Mouse (Mus musculus) olfactory bulb, adult 2 months (tissue): ENCODE data around the gene Cnot3. TPM values are rescaled to one million over a fixed set of nuclear protein-coding genes. Genes with fewer than 3 reads are reported as not detected.

Experiments
- H3K27ac ChIP-seq: fragments of 200-500 bp; 2 replicates; pipeline ENCODE4 v1.5.1; 2012; ENCODE audit warnings: low read depth, low read length; ENCODE audit not compliant: insufficient read depth
- H3K4me1 ChIP-seq: fragments of 200-500 bp; 2 replicates; pipeline ENCODE4 v1.6.1; 2012; ENCODE audit warnings: low read length; ENCODE audit not compliant: control insufficient read depth, insufficient read depth
- H3K4me3 ChIP-seq: fragments of 200-500 bp; 2 replicates; pipeline ENCODE4 v1.5.1; 2012; ENCODE audit warnings: mild to moderate bottlenecking, low read depth, low read length, moderate library complexity; ENCODE audit not compliant: insufficient read depth
- CTCF ChIP-seq: fragments of 200-500 bp; IDR thresholded peaks from 2 replicates; pipeline ENCODE4 v1.5.1; 2012; ENCODE audit warnings: low read depth, mild to moderate bottlenecking, low read length, moderate library complexity; ENCODE audit not compliant: insufficient read depth
- POLR2A ChIP-seq: fragments of 200-500 bp; IDR thresholded peaks from 2 replicates; pipeline ENCODE4 v1.6.1; 2012; ENCODE audit warnings: mild to moderate bottlenecking, low read depth, low read length, moderate library complexity; ENCODE audit not compliant: insufficient read depth
- WGBS: fragments of 180-500 bp; shearing (Covaris S2); methylation state at CpG from one replicate; pipeline ENCODE4 v1.1.7; 2018; 5-methylcytosine and 5-hydroxymethylcytosine counted together
- polyA plus RNA-seq: library from polyadenylated mRNA; stranded (reverse); fragments of >200 nt; gene quantifications from 2 replicates; pipeline ENCODE4 v1.2.4, GENCODE M21; 2012; ENCODE audit warnings: low replicate concordance; ENCODE audit not compliant: missing spikeins, insufficient read depth, insufficient read length

Gene Cnot3
- polyA plus RNA-seq, 1 experiment: not detected

DNA sequence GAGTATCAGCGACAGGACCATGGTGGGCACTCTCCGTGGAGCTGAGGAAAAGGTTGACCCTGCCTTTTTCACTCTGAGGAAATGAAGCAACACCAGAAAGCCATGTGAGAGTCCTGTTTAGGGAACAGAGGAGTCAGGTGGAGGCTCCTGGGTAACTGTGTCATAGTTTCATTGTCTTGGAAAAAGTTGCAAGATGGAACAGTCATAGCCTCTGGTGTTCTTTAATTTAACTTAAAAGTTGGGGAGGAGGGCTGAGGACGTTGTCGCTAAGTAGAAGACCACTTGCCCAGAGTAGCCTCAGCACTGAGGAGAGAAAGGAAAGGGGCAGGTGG, 29.0 kb upstream of the Cnot3 start, which contains the start of gene Oscar:
Gene Oscar, minus strand, starts transcription at position 101 of the 332 bp plus-strand sequence.
- no peak for TF ChIP-seq POLR2A
- TF ChIP-seq CTCF: no peak
- Histone ChIP-seq H3K4me3 (no peak within 1 kb of the TSS), H3K27ac (no peak within 1 kb of the TSS), H3K4me1 (peaks cover 2% of the 10 kb centered on the region; the same call in 1 of the 2 replicates)
- 83% methylated on average over 4 of the region's 4 CpGs for WGBS

DNA sequence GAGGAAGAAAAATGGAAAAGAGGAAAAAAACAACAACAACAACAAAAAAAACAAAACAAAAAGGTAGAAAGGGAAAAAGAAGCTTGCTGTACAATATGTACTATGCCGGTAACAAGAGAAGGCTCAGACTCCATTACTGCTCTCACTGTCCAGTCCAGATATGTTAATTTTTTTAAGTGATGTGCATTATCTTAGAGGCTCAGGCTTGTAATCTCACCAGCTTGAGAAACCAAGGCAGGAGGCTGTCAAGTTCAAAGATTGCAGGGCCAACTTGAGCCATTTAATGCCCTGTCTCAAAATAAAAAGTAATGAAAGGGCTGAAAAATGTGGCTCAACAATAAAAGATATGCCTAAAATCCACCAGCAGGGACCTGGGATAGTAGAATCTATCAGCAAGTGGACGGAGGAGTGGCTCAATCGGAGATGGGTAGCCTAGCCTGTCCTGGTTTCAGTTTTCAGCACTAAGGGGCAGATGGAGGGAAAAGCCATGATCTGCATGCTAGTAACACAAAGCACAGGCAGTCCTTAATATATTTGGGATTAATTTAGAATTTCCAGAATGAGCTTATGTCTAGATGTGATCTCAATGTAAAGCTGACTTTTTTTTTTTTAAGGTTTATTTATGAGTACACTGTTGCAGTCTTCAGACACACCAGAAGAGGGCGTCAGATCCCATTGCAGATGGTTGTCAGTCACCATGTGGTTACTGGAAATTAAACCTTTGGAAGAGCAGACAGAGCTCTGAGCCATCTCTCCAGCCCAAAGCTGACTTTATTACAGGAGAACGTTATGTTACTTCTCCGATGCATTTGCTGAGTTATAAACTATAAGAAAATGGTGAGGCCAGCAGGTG, 28.5 kb upstream of the Cnot3 start:
- Histone ChIP-seq H3K27ac (no peak overlapping the region), H3K4me3 (no peak overlapping the region), H3K4me1 (peaks cover 2% of the 10 kb centered on the region; the same call in 1 of the 2 replicates)
- 38% methylated on average over 6 of the region's 6 CpGs for WGBS
- TF ChIP-seq POLR2A (no peak), CTCF (no peak)

DNA sequence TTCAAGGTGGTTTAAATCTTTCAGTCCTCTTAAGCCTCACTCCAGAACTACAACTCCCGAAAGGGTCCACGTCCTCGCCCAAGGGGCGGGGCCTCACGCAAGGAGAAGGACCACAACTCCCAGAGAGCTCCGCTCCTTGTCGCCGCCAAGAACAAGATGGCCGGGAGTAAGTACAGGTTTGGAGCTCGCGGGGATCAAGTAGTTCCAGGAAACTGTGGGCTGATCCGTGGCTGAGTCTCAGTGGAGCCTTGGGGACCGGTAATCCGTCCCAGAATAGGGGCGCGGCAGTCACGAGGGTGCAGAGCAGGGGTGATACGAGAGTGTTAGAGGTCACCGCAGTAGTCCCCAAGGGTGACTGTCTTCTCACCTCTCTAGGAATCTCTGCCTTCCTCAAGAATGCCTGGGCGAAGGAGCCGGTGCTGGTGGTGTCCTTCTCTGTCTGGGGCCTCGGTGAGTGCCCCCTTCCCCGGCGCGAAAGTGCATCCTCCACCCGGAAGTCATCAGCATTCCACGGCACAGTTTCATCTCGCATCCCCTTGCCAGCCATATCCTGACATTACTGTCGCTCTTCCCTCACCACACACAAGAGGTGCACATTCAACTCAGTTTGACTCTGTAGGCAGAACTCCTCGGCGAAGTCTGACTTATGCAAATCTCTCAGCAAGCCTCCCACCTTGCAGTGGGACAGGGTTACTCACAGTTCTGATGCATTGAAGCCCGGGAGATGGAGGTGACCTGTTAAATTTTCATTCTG, 27.6 kb upstream of the Cnot3 start, which contains the start of gene Ndufa3:
Gene Ndufa3, plus strand, starts transcription at position 132 of the 754 bp plus-strand sequence.
- 1% methylated on average over 32 of the region's 32 CpGs for WGBS
- Histone ChIP-seq H3K4me3 (peak within 1 kb of the TSS; percentile 90), H3K4me1 (peaks cover 2% of the 10 kb centered on the region; the same call in 1 of the 2 replicates), H3K27ac (peak within 1 kb of the TSS; percentile 81)
- no peak for TF ChIP-seq CTCF
- peak; percentile 73 for TF ChIP-seq POLR2A

DNA sequence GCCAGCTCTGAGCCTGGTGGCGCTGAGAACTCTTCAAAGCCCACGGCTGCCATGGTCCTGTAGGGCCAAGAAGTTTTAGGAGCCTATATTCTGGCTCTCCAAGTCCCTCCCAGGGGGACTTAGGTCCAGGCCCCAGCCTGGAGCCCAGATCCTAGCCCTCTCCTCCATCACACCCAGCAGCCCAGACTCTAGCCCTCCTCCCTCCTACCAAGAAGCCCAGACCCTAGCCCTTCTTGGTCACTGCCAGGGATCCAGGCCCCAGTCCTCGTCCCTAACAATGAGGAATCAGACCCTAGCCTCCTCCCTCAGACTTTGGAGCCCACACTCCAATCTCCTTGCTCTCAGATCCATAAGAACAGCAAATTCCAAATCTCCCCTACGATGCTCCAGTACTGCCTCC, 16.0 kb upstream of the Cnot3 start:
- Histone ChIP-seq H3K4me3 (peak overlapping the region; percentile 67), H3K27ac (no peak overlapping the region), H3K4me1 (peaks cover 15% of the 10 kb centered on the region)
- no peak for TF ChIP-seq POLR2A
- WGBS: 33% methylated on average over 4 of the region's 4 CpGs

DNA sequence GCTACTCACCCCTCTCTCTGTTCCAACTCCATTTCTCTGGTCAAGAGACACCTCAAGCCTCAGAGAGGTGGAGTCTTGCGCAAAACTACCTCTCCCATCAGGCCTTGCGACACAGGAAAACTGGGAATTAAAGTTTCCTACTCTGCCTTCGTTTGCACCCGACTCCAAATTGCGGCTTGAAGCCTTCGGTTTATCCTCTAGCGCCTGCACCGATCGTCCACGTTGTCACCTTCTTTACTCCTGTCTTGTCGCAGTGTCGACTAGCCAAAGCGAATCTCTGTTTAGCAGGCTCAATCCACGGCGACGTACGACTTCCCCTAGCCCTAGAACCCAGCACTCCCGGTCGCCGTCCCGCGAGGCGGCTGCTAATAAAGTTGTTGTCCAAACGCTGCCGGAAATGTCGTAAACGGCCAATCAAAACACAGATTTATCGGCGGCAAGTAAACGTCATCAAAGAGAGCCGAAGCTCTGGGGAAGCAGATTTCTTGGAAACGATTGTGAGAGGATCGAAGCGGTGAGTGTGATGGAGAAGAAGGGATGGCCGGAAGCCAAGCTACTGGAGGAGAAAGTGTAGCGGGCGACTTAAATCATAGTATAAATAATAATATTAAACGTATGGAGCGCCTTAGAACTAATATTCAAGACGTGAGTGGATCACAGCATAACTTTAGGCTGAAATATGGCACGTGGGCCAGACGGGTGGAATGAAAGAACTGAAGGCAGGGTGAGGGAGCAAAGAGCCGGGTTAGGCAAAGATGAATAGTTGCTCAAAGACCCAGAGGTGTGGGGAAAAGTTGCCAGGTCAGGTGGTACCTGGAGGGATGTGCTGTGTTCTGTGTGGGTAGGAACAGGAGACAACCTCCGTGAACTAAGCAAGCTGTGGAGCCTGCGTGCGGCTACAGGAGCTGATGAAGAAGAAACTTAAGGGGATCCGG, 15.3 kb upstream of the Cnot3 start, which contains the start of the genes Tfpt and Prpf31:
Gene Tfpt, minus strand, starts transcription at position 387 of the 935 bp plus-strand sequence.
Gene Prpf31, plus strand, starts transcription at position 443 of the 935 bp plus-strand sequence.
- Histone ChIP-seq H3K4me3 (peak within 1 kb of the TSS; percentile 67), H3K4me1 (peaks cover 15% of the 10 kb centered on the region), H3K27ac (peak within 1 kb of the TSS; percentile 79)
- WGBS: 1% methylated on average over 47 of the region's 47 CpGs
- TF ChIP-seq CTCF (no peak), POLR2A (peak; percentile 66)

DNA sequence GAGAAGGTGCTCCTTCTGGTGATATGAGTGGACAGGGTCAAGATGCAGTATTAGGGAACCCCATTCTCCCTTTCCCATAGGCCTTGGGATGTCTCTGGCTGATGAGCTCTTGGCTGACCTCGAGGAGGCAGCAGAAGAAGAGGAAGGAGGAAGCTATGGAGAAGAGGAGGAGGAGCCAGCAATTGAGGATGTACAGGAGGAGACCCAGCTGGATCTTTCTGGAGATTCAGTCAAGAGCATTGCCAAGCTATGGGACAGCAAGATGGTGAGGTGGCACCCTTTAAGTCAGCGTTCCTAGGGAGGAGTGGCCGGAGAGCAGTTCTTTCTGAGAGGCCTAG, 14.6 kb upstream of the Cnot3 start:
- H3K27ac ChIP-seq: no peak overlapping the region
- TF ChIP-seq CTCF: no peak
- no peak for TF ChIP-seq POLR2A

DNA sequence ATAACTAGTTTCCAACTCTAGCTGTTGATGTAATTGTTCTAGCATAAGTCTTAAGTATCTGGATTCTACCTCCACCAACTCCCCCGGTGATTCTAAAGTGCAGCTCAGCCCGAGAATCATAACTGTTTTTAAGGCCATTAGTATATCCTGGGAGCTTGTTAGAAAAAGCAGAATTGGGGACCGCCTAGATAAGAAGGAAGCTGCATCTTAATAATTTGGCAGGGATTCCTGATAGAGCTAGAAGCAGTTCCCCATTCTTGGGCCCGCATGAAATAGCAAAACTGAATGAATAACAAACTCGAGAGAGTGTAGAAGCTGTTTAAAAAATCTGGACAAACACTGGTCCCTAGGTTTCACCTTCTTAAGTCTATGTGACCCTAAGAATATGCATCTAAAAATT, 1.7 kb upstream of the Cnot3 start:
- TF ChIP-seq POLR2A (no peak), CTCF (no peak)
- peaks cover 7% of the 10 kb centered on the region for H3K4me1 ChIP-seq
- H3K27ac ChIP-seq: no peak overlapping the region
- no peak overlapping the region for H3K4me3 ChIP-seq
- WGBS: 63% methylated on average over 5 of the region's 5 CpGs

More for the DNA sequence above, 14.6 kb upstream of the Cnot3 start:
- WGBS: 68% methylated on average over 3 of the region's 3 CpGs
- H3K4me3 ChIP-seq: peak overlapping the region; percentile 67
- peaks cover 15% of the 10 kb centered on the region for H3K4me1 ChIP-seq

DNA sequence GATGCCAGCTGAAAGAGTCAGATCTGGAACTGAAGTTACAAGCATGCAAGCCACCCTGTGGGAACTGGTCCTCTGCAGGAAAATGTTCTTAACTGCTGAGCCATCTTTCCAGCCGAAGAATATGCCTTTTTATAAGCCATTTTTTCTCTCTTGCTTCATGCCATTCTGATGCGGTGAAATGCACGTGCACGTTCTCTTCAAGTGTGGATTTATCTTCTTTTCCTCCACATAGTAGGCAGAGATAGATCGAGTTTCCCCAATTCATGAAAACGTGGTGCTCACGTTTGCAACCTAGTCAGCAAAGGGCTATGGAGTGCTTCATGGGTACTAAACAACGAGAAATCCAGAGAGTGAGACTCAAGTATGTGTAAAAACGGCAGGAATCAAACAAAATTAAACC, 1.2 kb upstream of the Cnot3 start:
- Histone ChIP-seq H3K4me3 (no peak overlapping the region), H3K4me1 (peaks cover 9% of the 10 kb centered on the region), H3K27ac (no peak overlapping the region)
- WGBS: 12% methylated on average over 9 of the region's 9 CpGs
- TF ChIP-seq CTCF: no peak
- no peak for TF ChIP-seq POLR2A
